ENCODE assay signal across 23 mouse cellular contexts in genomic region chr9:65795651-65796050, GRCm38 (mm10). TPM values are rescaled to one million over a fixed set of nuclear protein-coding genes. Genes with fewer than 3 reads are reported as not detected.
DNase-seq lines count a peak whose midpoint lies in the region; ATAC-seq and TF ChIP-seq lines count a peak whose summit lies in the region.
"Had no signal": no experiment of that assay in that cellular context is flagged by ENCODE, and none has a peak within 500 bp of the region (broad histone marks: within the 10 kb centered on the region; RNA-seq: fewer than 3 reads in every experiment).

No protein-coding gene starts in this region.

- no peak overlapping the region for H3K9ac ChIP-seq in heart, embryonic 12.5 days
- no peak overlapping the region for H3K9ac ChIP-seq in heart, postnatal 0 days (replicated peaks; ENCODE audit: low read depth, low read length)
- H3K9ac ChIP-seq: forebrain, embryonic 13.5 days; forebrain, postnatal 0 days; hindbrain, embryonic 14.5 days; intestine, embryonic 15.5 days had no signal

- no peak for DNase-seq in heart, embryonic 10.5 days (ENCODE audit: low spot score)
- no peak for DNase-seq in heart, postnatal 0 days (ENCODE audit: low spot score)
- no peak for DNase-seq in heart, adult 9 months (ENCODE audit: low spot score in 2 of 2)
- DNase-seq in NIH3T3 (ENCODE audit: low read depth) = peak; percentile 30
- DNase-seq in adrenal gland, postnatal 10 days = no peak
- DNase-seq: adrenal gland, postnatal 25 days; B cell, adult 2 months; cerebellum, adult 2 months; cerebellum, postnatal 10 days; forebrain, postnatal 0 days; gastrocnemius, postnatal 10 days; kidney, adult 18-20 months had no signal

- no peak for ATAC-seq in heart, embryonic 12.5 days (ENCODE audit: insufficient number of reproducible peaks, low FRiP score)
- ATAC-seq in heart, postnatal 0 days (ENCODE audit: insufficient read depth, low read depth) = 0 out of 2 replicates have a peak, but pooled peaks have one; percentile 14
- ATAC-seq: activated CD4-positive, CD25-positive, alpha-beta regulatory T cell, adult 4 months; CD4-positive, CD25-positive, alpha-beta regulatory T cell, adult 4 months; forebrain, embryonic 13.5 days; forebrain, postnatal 0 days; intestine, embryonic 15.5 days; Patski had no signal

- H3K4me1 ChIP-seq in heart, embryonic 12.5 days (replicated peaks) = peaks cover 46% of the 10 kb centered on the region
- H3K4me1 ChIP-seq in heart, embryonic 10.5 days = peaks cover 54% of the 10 kb centered on the region
- peaks cover 43% of the 10 kb centered on the region for H3K4me1 ChIP-seq in heart, postnatal 0 days (ENCODE audit: control insufficient read depth, insufficient read depth)
- peaks cover 18% of the 10 kb centered on the region for H3K4me1 ChIP-seq in olfactory bulb, adult 2 months (ENCODE audit: control insufficient read depth, insufficient read depth, low read length)

- no peaks in the 10 kb centered on the region for H3K9me3 ChIP-seq in heart, embryonic 12.5 days (replicated peaks)
- H3K9me3 ChIP-seq in heart, embryonic 10.5 days = no peaks in the 10 kb centered on the region
- H3K9me3 ChIP-seq in heart, postnatal 0 days (replicated peaks; ENCODE audit: control insufficient read depth, low read length) = no peaks in the 10 kb centered on the region
- H3K9me3 ChIP-seq: embryonic facial prominence, embryonic 10.5 days; forebrain, embryonic 13.5 days; G1E; hindbrain, embryonic 10.5 days; intestine, embryonic 15.5 days had no signal

- no peak for TF ChIP-seq CTCF in heart, postnatal 0 days (IDR thresholded peaks at IDR 0.05; ENCODE audit: low read depth)
- TF ChIP-seq CTCF in olfactory bulb, adult 2 months (IDR thresholded peaks at IDR 0.05; ENCODE audit: insufficient read depth, low read depth, low read length) = no peak

- 40% methylated on average over 2 of the region's 2 CpGs for WGBS in heart, embryonic 12.5 days
- WGBS in heart, embryonic 10.5 days = 70% methylated on average over 2 of the region's 2 CpGs
- WGBS in heart, postnatal 0 days = 35% methylated on average over 2 of the region's 2 CpGs
- 45% methylated on average over 2 of the region's 2 CpGs for WGBS in olfactory bulb, adult 2 months

- H3K27me3 ChIP-seq in heart, embryonic 12.5 days (replicated peaks) = no peaks in the 10 kb centered on the region
- no peaks in the 10 kb centered on the region for H3K27me3 ChIP-seq in heart, embryonic 10.5 days (ENCODE audit: insufficient read depth, poor library complexity, severe bottlenecking)
- no peaks in the 10 kb centered on the region for H3K27me3 ChIP-seq in heart, postnatal 0 days (ENCODE audit: control insufficient read depth, insufficient read depth, low read length)
- H3K27me3 ChIP-seq: forebrain, embryonic 13.5 days; intestine, embryonic 15.5 days; Patski had no signal

- TF ChIP-seq POLR2A in olfactory bulb, adult 2 months (IDR thresholded peaks at IDR 0.05; ENCODE audit: insufficient read depth, low read depth, low read length) = no peak

- H3K36me3 ChIP-seq in heart, embryonic 12.5 days = peaks cover 15% of the 10 kb centered on the region
- peaks cover 22% of the 10 kb centered on the region for H3K36me3 ChIP-seq in heart, embryonic 10.5 days
- peaks cover 17% of the 10 kb centered on the region for H3K36me3 ChIP-seq in heart, postnatal 0 days (replicated peaks; ENCODE audit: control insufficient read depth, insufficient read depth, low read length)
- H3K36me3 ChIP-seq: intestine, embryonic 15.5 days had no signal

- H3K4me3 ChIP-seq in heart, embryonic 12.5 days = no peak overlapping the region
- H3K4me3 ChIP-seq in heart, embryonic 10.5 days = no peak overlapping the region
- no peak overlapping the region for H3K4me3 ChIP-seq in heart, postnatal 0 days (ENCODE audit: low read depth, low read length)
- H3K4me3 ChIP-seq in olfactory bulb, adult 2 months (ENCODE audit: insufficient read depth, low read depth, low read length) = no peak overlapping the region
- H3K4me3 ChIP-seq: embryonic facial prominence, embryonic 10.5 days; forebrain, embryonic 13.5 days; hindbrain, embryonic 10.5 days; intestine, embryonic 15.5 days had no signal

- peak overlapping the region; percentile 2 for H3K27ac ChIP-seq in heart, embryonic 12.5 days (ENCODE audit: poor library complexity, severe bottlenecking)
- H3K27ac ChIP-seq in heart, embryonic 10.5 days = no peak overlapping the region
- H3K27ac ChIP-seq in heart, postnatal 0 days (ENCODE audit: low read depth) = 0 out of 2 replicates have a peak overlapping the region, but pooled peaks have one; percentile 25
- peak overlapping the region; percentile 38 for H3K27ac ChIP-seq in olfactory bulb, adult 2 months (ENCODE audit: insufficient read depth, low read depth, low read length)
- H3K27ac ChIP-seq: embryonic facial prominence, embryonic 10.5 days; forebrain, embryonic 13.5 days; hindbrain, embryonic 10.5 days; hindbrain, embryonic 14.5 days; intestine, embryonic 15.5 days had no signal

- H3K4me2 ChIP-seq in heart, embryonic 12.5 days = no peak overlapping the region
- no peak overlapping the region for H3K4me2 ChIP-seq in heart, postnatal 0 days (ENCODE audit: low read depth, low read length)
- H3K4me2 ChIP-seq: forebrain, embryonic 13.5 days; hindbrain, embryonic 14.5 days; intestine, embryonic 15.5 days had no signal

- no peak for TF ChIP-seq EP300 in heart, postnatal 0 days (IDR thresholded peaks at IDR 0.05; ENCODE audit: low read depth)

RNA-seq across cellular contexts. Expression of gene Zfp609, which starts 31.7 kb away (rescaled TPM):
- 7.1 and 7.6 TPM in 2 replicates for polyA plus RNA-seq in heart, embryonic 12.5 days (2016; fragmentation: Nextera tagmentation; extraction: Ambion mirVana)
- polyA plus RNA-seq in heart, embryonic 10.5 days (2016; fragmentation: Nextera tagmentation; extraction: Ambion mirVana) = 5.8 and 7.7 TPM in 2 replicates
- 7.6 and 8.7 TPM in 2 replicates for total RNA-seq in heart, postnatal 0 days (2014; rRNA removed; ENCODE audit: low replicate concordance)
- polyA plus RNA-seq in heart, postnatal 0 days (2015; fragmentation: Nextera tagmentation; extraction: Ambion mirVana) = 2.9 and 3.0 TPM in 2 replicates
- polyA plus RNA-seq in olfactory bulb, adult 2 months (2012; ENCODE audit: insufficient read depth, insufficient read length, low replicate concordance, missing spikeins) = not detected in 2 replicates
- total RNA-seq in adrenal gland, postnatal 10 days (2021) = 10 to 100 TPM; 30.4 to 36.1 TPM
